Mouse (Mus musculus): ENCODE results near the gene Stra6.

DNA sequence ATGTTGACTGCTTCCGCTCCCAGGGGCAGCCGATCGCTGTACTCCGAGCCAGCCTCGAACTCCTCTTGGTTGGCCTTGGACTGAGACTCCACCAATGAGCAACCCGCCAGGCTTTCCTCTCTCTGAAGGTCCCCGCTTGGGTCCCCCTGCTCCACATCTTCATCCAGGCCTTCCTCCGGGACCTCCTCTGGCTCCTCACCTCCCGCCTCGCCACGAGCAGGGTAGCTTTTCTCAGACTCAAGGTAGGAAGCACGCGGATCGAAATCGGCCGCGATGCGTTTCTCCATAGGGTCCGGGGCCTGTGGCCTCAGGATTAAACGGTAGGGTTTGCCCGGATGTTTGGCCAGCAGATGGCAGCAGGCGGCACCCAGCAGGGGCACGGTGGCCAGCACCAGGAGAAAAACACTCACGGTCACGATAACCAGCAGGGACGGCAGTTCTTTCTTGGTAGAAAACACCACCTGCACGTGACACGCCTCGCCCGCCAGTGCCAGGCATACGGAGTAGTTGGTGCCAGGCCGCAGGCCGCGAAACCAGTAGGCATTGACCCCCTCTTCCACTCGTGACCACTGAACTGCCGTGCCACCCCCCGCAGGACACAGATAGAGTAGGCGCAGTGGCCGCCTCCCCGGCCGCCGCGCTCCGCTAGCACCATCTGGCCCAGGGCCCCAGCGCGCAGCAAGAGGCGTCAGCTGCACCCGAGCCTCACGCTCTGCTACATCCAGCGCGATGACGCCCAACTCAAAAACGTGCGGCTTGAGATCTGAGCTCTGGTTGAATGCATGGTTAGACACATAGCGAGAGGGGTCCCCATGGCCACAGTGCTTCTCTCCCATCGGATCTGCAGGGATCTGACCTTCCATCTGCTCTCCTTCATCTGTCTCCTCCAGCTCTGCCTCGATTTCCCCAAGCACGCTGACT is 134.5 kb downstream of the Stra6 start:
- TF ChIP-seq POLR2A (IDR thresholded peaks at IDR 0.05; ENCODE audit: borderline replicate concordance, control insufficient read depth, low read depth, low read length): peak; percentile 13; the same call in 1 of the 2 replicates
- TF ChIP-seq CTCF (IDR thresholded peaks at IDR 0.05; ENCODE audit: control insufficient read depth, insufficient read depth, low read length): peak; percentile 75

All from bone marrow, adult 2 months (tissue).